Mouse (Mus musculus) heart, embryonic 13.5 days (tissue): ENCODE data around the gene Wdfy1. TPM values are rescaled to one million over a fixed set of nuclear protein-coding genes. Genes with fewer than 3 reads are reported as not detected.

Source experiments
- ATAC-seq: fragments of 200-750 bp; cut with Nextera tagmentation; 2 replicates; pipeline ENCODE4 v1.8.0; 2017; ENCODE audit warnings: moderate TSS enrichment; ENCODE audit not compliant: insufficient number of reproducible peaks, low FRiP score, low TSS enrichment; ENCODE audit errors: extremely low read depth
- H3K27ac ChIP-seq: fragments of 300-500 bp; sonication (generic); replicated peaks from 2 replicates; pipeline ENCODE4 v1.5.1; 2015; ENCODE audit warnings: moderate library complexity, mild to moderate bottlenecking, inconsistent platforms
- H3K27me3 ChIP-seq: fragments of 300-500 bp; sonication (generic); replicated peaks from 2 replicates; pipeline ENCODE4 v1.6.1; 2015; ENCODE audit warnings: mild to moderate bottlenecking, inconsistent platforms
- H3K36me3 ChIP-seq: fragments of 300-500 bp; sonication (generic); 2 replicates; pipeline ENCODE4 v1.6.1; 2015; ENCODE audit warnings: mild to moderate bottlenecking, inconsistent platforms
- H3K4me1 ChIP-seq: fragments of 300-500 bp; sonication (generic); 2 replicates; pipeline ENCODE4 v1.6.1; 2015; ENCODE audit warnings: inconsistent platforms
- H3K4me2 ChIP-seq: fragments of 300-500 bp; sonication (generic); 2 replicates; pipeline ENCODE4 v1.6.1; 2015; ENCODE audit warnings: inconsistent platforms, mild to moderate bottlenecking, moderate library complexity
- H3K4me3 ChIP-seq: fragments of 300-500 bp; sonication (generic); 2 replicates; pipeline ENCODE4 v1.5.1; 2015; ENCODE audit warnings: moderate library complexity, mild to moderate bottlenecking, inconsistent platforms
- H3K9ac ChIP-seq: fragments of 300-500 bp; sonication (generic); 2 replicates; pipeline ENCODE4 v1.6.1; 2015; ENCODE audit warnings: inconsistent platforms, mild to moderate bottlenecking, moderate library complexity
- H3K9me3 ChIP-seq: fragments of 300-500 bp; sonication (generic); 2 replicates; pipeline ENCODE4 v1.6.1; 2016; ENCODE audit warnings: inconsistent platforms
- WGBS: fragments of 180-500 bp; shearing (Covaris S2); methylation state at CpG from one replicate; pipeline ENCODE4 v1.1.7; 2015; ENCODE audit warnings: mixed read lengths; 5-methylcytosine and 5-hydroxymethylcytosine counted together
- polyA plus RNA-seq: library from polyadenylated mRNA; unstranded; fragments of >200 nt; fragmentation: Nextera tagmentation; extraction: Ambion mirVana; gene quantifications from 2 replicates; pipeline ENCODE4 v1.2.1, GENCODE M21; 2015

Wdfy1 gene
- polyA plus RNA-seq, 1 experiment from 2014 or later: 30.1 TPM

DNA sequence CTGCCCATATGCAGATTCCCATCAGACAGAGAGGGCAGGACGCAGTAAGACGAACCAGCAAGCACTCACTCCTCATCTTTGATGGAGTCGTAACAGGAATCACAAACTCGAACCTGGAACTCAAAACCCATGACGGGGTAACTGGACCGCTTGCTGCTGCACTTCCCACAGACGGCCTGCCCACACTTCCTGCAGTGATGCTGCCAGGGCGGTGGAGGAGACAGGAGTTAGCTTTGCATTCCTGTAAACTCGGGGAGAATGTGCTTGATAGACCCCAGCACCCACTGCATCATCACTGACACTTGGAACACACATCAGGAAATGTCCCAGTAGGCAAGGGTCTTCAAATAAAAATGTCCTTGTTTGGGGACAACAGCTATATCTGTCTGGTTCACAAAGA is 68.6 kb downstream of the Wdfy1 start:
- 79% methylated on average over 9 of the region's 9 CpGs for WGBS
- Histone ChIP-seq H3K9ac (no peak overlapping the region), H3K27ac (no peak overlapping the region), H3K9me3 (no peaks in the 10 kb centered on the region), H3K4me3 (no peak overlapping the region), H3K4me2 (no peak overlapping the region), H3K4me1 (peaks cover 15% of the 10 kb centered on the region), H3K36me3 (peaks cover 62% of the 10 kb centered on the region), H3K27me3 (no peaks in the 10 kb centered on the region)
- ATAC-seq: no peak

DNA sequence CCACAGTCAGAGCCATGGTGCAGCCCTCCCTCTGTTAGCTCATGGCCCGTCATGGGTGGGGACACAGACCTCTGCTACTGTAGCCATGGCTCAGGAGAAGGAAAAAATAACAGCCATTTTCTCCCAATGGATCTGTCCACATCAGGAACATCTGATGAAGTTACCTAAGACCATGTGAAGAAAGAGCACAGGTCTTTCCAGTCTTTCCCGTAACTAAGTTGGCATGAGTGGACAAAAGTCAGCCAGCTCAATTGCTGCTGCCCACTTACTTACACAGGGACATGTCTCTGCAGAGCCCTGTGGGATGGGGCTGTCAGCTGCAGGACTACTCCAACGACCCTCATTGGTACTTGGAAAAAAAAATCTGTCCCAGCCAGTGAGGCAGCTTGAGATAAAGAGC is 69.2 kb downstream of the Wdfy1 start:
- Histone ChIP-seq H3K4me2 (no peak overlapping the region), H3K27me3 (no peaks in the 10 kb centered on the region), H3K27ac (no peak overlapping the region), H3K36me3 (peaks cover 57% of the 10 kb centered on the region), H3K9me3 (no peaks in the 10 kb centered on the region), H3K4me1 (peaks cover 9% of the 10 kb centered on the region), H3K4me3 (no peak overlapping the region), H3K9ac (no peak overlapping the region)
- 62% methylated on average over 3 of the region's 3 CpGs for WGBS
- ATAC-seq: no peak

DNA sequence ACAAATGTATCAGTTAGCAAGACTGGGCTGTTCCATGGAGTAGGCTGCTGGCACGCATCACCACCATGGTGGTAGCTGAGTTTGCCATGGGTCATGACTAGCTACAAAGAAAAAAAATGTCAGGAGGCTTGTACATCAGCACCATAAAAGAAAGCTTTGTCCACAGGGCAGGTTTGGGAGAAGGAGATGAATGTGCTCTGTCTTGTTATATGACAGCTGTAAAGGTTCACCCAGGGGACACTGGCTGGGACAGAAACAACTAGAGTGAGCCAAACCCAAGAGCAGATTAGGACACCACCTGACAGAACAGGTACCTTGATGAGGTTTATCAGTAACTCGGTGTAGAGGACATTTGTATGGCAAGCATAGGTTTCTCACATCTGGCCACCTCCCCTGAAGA is 71.3 kb downstream of the Wdfy1 start:
- H3K27me3 ChIP-seq: no peaks in the 10 kb centered on the region
- WGBS: 89% methylated on average over 2 of the region's 2 CpGs
- no peak overlapping the region for H3K4me3 ChIP-seq

DNA sequence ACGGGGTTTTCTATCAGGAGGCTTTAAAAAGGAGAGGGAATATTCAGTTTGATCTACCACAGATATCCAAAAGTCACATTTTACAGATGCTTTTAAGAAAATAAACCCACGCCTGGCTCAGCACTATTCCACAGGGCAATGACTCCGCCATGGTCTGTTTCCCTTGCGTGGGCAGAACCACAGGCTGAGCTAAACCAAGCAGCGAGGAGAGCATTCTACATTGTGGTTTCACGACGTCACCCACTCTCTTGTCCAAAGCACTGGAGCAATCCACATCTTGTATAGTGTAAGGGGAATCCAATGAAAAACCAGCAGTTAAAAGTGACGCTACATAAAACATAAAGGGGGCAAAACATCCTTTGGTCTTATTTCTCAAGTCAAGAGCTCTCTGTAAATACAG is 72.4 kb downstream of the Wdfy1 start:
- 83% methylated on average over 8 of the region's 8 CpGs for WGBS
- no peak overlapping the region for H3K4me2 ChIP-seq
- no peaks in the 10 kb centered on the region for H3K9me3 ChIP-seq
- ATAC-seq: no peak
- no peak overlapping the region for H3K27ac ChIP-seq
- H3K4me3 ChIP-seq: no peak overlapping the region
- peaks cover 54% of the 10 kb centered on the region for H3K36me3 ChIP-seq
- no peaks in the 10 kb centered on the region for H3K4me1 ChIP-seq
- no peak overlapping the region for H3K9ac ChIP-seq
- H3K27me3 ChIP-seq: no peaks in the 10 kb centered on the region

More for the DNA sequence above, 71.3 kb downstream of the Wdfy1 start:
- Histone ChIP-seq H3K9me3 (no peaks in the 10 kb centered on the region), H3K36me3 (peaks cover 63% of the 10 kb centered on the region), H3K9ac (no peak overlapping the region), H3K4me1 (no peaks in the 10 kb centered on the region), H3K4me2 (no peak overlapping the region), H3K27ac (no peak overlapping the region)
- no peak for ATAC-seq

DNA sequence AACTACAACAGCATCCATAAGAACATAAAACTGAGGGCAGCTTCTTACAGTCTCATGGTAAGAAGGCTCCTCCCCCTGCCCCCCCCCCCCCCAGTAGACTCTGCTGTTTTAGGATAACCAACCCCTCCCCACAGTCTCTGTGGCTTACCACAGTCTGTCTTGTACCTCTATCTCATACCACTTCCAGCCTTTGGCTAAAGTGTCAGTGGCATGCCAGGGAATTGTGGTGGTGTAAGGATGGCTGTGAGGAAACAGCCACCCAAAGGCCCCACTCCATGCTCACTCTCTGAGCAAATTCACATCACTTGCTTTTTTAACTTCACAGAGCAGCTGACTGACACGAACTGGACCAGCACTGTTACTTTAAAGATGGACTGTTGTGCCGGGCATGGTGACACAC is 77.4 kb downstream of the Wdfy1 start:
- WGBS: 81% methylated on average over 2 of the region's 2 CpGs
- H3K4me3 ChIP-seq: no peak overlapping the region

DNA sequence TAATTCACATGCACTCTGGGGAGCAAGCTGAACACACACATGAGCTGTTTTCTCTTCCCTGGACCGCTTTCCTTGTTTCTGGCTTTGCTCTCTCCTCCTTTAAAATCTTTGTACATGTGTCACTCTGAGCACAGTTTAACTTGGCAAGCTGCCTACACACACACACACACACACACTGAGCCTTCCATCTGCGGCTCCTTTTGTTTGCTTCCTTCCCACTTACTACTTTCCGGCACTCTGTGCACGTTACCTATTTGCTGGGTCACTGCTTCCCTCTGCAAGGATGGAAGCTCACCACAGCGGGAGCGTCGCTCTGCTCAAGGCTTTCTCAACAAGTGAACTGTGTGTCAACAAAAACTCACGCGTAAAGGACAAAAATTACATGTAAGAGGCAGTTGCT is 78.6 kb downstream of the Wdfy1 start:
- H3K27ac ChIP-seq: no peak overlapping the region
- H3K9me3 ChIP-seq: no peaks in the 10 kb centered on the region
- no peaks in the 10 kb centered on the region for H3K27me3 ChIP-seq
- ATAC-seq: peak; percentile 31; the same call in 1 of the 2 replicates
- peaks cover 12% of the 10 kb centered on the region for H3K4me1 ChIP-seq
- WGBS: 52% methylated on average over 9 of the region's 9 CpGs
- H3K36me3 ChIP-seq: peaks cover 18% of the 10 kb centered on the region
- H3K4me3 ChIP-seq: no peak overlapping the region
- peak overlapping the region; percentile 9; the same call in 1 of the 2 replicates for H3K4me2 ChIP-seq
- H3K9ac ChIP-seq: no peak overlapping the region

More for the DNA sequence above, 77.4 kb downstream of the Wdfy1 start:
- no peaks in the 10 kb centered on the region for H3K9me3 ChIP-seq
- H3K36me3 ChIP-seq: peaks cover 19% of the 10 kb centered on the region
- H3K9ac ChIP-seq: no peak overlapping the region
- no peak overlapping the region for H3K27ac ChIP-seq
- no peaks in the 10 kb centered on the region for H3K27me3 ChIP-seq
- no peak for ATAC-seq
- no peak overlapping the region for H3K4me2 ChIP-seq
- H3K4me1 ChIP-seq: peaks cover 12% of the 10 kb centered on the region

DNA sequence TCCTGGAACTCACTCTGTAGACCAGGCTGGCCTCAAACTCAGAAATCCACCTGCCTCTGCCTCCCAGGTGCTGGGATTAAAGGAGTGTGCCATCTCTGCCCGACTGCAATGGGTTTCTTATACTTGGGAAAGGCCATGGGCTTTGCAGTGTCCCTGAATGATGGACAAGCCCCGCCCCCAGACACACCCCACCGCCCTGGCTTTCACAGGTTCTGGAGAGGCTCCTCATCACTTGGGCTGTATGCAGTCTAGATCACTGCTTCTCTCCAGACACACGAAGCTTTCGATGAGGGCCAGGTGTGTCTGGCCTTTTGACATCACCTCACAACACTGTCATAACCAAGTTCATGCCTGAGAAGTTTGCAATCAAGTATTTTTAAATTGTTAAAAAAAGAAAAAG is 79.0 kb downstream of the Wdfy1 start:
- 53% methylated on average over 5 of the region's 5 CpGs for WGBS
- Histone ChIP-seq H3K4me3 (no peak overlapping the region), H3K9me3 (no peaks in the 10 kb centered on the region), H3K4me1 (peaks cover 12% of the 10 kb centered on the region), H3K36me3 (peaks cover 18% of the 10 kb centered on the region), H3K27me3 (no peaks in the 10 kb centered on the region), H3K9ac (no peak overlapping the region), H3K4me2 (no peak overlapping the region), H3K27ac (no peak overlapping the region)
- no peak for ATAC-seq

DNA sequence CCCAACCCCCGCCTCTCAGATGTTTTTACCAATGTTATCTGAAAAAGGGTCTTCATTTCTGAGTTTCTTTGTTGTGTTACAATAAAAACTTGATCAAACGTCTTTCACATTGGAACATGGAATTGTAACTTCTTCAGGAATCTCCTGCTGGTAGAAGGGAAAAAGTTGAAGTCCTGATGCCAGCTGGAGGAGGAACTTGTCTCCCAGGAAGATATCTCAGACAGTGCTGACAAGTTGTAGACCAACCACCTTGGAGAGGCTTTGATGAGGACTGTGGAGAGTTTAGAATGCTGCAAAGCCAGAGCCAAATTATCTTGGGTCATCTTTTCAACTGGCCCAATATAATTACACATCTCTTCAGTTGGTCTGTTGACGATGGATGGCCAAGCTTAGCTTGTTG is 83.5 kb downstream of the Wdfy1 start:
- Histone ChIP-seq H3K4me1 (peaks cover 9% of the 10 kb centered on the region), H3K27ac (no peak overlapping the region), H3K4me2 (no peak overlapping the region), H3K27me3 (no peaks in the 10 kb centered on the region), H3K9me3 (peaks cover 7% of the 10 kb centered on the region; the same call in 1 of the 2 replicates), H3K9ac (no peak overlapping the region), H3K4me3 (no peak overlapping the region), H3K36me3 (no peaks in the 10 kb centered on the region)
- ATAC-seq: no peak
- 57% methylated on average over 3 of the region's 3 CpGs for WGBS

DNA sequence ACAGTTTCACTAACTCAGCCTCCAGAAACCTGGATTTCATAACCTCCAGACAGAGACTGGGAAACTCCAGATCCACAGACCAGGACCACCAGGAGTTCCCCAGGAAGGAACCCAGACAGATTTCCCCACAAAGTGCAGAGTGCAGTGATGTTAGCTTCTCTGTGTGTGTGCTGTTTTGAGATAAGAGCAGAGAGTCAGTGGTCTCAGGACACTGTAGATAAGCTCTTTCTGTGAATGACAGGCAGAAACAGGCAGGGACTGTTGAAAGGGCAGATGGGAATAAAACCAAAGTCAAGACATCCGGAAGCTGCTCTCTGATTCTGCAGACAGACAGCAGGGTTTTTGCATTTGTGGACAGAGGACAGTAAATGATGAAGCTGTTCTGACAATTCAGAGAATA is 88.7 kb downstream of the Wdfy1 start:
- no peaks in the 10 kb centered on the region for H3K36me3 ChIP-seq
- WGBS: 25% methylated on average over 1 of the region's 1 CpGs
- ATAC-seq: no peak
- H3K4me3 ChIP-seq: no peak overlapping the region
- no peak overlapping the region for H3K9ac ChIP-seq
- H3K4me2 ChIP-seq: no peak overlapping the region
- peaks cover 5% of the 10 kb centered on the region for H3K4me1 ChIP-seq
- H3K9me3 ChIP-seq: peaks cover 7% of the 10 kb centered on the region; the same call in 1 of the 2 replicates
- no peaks in the 10 kb centered on the region for H3K27me3 ChIP-seq
- H3K27ac ChIP-seq: no peak overlapping the region

DNA sequence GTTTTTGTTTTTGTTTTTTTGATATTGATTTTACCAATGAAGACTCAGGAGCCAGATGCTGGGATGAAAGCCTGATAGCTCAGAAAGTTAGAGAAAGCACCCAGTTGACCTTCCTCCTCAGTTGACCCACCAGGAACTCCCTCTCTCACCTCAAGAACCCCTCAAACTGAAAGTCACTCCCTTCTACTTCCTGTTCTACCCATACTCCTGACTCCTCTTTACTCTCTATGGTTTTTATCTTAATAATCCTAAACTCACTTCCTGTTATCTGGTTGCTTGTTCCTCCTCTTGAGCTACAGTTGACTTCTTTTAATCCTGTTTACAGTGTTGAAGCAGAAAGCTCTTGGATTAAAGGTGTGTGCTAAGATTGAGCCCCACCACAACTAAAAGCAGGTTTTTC is 91.9 kb downstream of the Wdfy1 start:
- ATAC-seq: no peak
- H3K9me3 ChIP-seq: peaks cover 7% of the 10 kb centered on the region; the same call in 1 of the 2 replicates
- H3K36me3 ChIP-seq: no peaks in the 10 kb centered on the region
- no peak overlapping the region for H3K9ac ChIP-seq
- H3K4me3 ChIP-seq: no peak overlapping the region
- H3K4me1 ChIP-seq: peaks cover 5% of the 10 kb centered on the region
- H3K4me2 ChIP-seq: no peak overlapping the region
- no peak overlapping the region for H3K27ac ChIP-seq
- H3K27me3 ChIP-seq: no peaks in the 10 kb centered on the region

DNA sequence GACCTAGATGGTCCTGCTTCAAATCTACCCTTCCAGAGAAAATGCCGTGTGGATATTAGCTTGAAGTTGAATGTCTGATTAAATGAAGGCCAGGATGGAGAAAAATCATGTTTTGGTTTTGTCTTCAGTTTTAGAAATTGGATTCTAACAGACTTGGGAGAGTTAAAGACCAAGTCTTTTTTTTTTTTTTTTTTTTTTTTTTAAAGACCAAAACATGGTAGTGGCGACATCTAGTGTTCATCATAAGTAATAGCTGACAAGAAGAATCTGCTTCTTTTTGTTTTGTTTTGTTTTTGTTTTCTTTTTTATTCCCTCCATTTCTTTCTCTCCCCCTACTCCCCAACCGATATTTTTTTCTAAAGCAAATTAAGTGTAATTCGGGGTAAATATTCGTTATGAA is 93.0 kb downstream of the Wdfy1 start:
- peaks cover 4% of the 10 kb centered on the region; the same call in 1 of the 2 replicates for H3K9me3 ChIP-seq
- no peak for ATAC-seq
- no peak overlapping the region for H3K27ac ChIP-seq
- no peak overlapping the region for H3K4me3 ChIP-seq
- H3K9ac ChIP-seq: no peak overlapping the region
- no peak overlapping the region for H3K4me2 ChIP-seq
- 12% methylated on average over 5 of the region's 5 CpGs for WGBS
- no peaks in the 10 kb centered on the region for H3K27me3 ChIP-seq
- peaks cover 5% of the 10 kb centered on the region for H3K4me1 ChIP-seq
- no peaks in the 10 kb centered on the region for H3K36me3 ChIP-seq

DNA sequence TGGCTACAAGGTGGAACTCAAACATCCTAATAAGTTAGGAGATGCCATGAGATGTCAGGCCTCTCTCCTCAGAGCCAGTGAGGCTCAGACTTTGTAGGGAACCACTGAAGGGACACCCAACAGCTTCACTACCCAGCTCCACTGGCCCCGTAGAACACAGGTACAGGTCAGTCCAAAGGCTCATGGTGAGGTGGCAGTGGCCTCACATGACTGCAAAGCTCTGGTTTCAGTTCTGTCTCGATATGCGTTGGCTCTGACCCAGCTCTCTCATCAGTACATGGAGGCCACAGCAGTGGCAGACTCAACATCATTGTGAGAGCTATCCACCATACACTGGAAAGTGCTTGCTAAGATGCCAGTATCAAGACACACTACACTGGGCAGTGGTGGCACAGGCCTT is 95.2 kb downstream of the Wdfy1 start:
- no peak overlapping the region for H3K9ac ChIP-seq
- no peaks in the 10 kb centered on the region for H3K9me3 ChIP-seq
- H3K27ac ChIP-seq: no peak overlapping the region
- no peaks in the 10 kb centered on the region for H3K27me3 ChIP-seq
- ATAC-seq: no peak
- WGBS: 80% methylated on average over 3 of the region's 3 CpGs
- no peaks in the 10 kb centered on the region for H3K36me3 ChIP-seq
- no peak overlapping the region for H3K4me2 ChIP-seq
- H3K4me3 ChIP-seq: no peak overlapping the region
- no peaks in the 10 kb centered on the region for H3K4me1 ChIP-seq
